Mouse (Mus musculus) T-helper 2 cell (primary cell): ENCODE data around the gene Ypel3.
"Not testable (repeated sequence)": the region's sequence is repeated elsewhere in the genome, so short reads cannot be mapped to it uniquely, and the experiment has no call there.

Experiments used
- in situ Hi-C: fragments of 300-600 bp; cut with MboI, MseI; formaldehyde crosslinking; loops from one replicate; pipeline ENCODE4 v1.15.1; 2025; ENCODE audit warnings: high pct_unique_total_duplicates

Gene Ypel3

DNA sequence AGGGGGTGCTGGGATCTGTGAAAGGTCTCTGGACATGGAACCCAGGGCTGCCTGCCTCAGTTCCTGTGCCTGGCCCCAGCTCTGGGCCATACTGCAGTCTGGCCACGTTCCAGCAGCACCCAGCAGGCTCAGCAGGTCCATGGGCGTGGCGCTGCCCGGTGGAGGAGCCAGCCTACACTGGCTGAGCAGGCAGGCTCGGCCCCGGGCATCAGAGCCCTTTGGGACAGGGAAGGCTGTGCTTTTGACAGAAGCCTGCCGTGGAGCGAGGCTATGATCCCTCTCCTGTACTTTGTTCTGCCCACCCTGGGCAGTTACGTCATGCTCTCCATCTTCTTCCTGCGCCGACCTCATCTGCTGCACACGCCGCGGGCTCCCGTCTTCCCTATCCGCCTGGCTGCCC is 10.6 kb upstream of the Ypel3 start, which contains the start of gene Gdpd3:
TSS of gene Gdpd3 (plus strand) at position 134 of the 400 bp plus-strand sequence.
- in situ Hi-C loops: no loop called here

GRCm38 (mm10) chr7:126767001-126767400 is 9.8 kb upstream of the Ypel3 start:
- in situ Hi-C loops: no loop called here

GRCm38 (mm10) chr7:126770784-126771183 is 6.0 kb upstream of the Ypel3 start:
- in situ Hi-C loops: no loop called here

DNA sequence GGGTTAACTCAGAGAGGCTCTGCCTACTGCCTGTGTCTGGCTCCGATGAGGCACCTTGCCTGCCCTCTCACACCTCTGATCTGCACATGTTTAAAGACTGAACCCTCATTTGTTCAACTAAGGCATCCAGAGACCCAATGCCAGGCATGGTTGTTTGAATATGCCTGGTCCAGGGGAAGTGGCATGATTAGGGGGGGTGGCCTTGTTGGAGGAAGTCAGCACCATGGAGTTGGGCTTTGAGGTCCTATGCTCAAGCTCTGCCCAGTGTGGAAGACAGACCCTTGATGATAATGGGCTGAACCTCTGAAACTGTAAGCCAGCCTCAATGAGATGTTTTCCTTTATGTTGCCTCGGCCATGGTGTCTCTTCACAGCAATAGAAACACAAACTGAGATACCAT is 3.4 kb upstream of the Ypel3 start:
- in situ Hi-C loops: no loop called here

- in situ Hi-C loops: no loop called here
These were observed 2.3 kb upstream of the Ypel3 start for GRCm38 (mm10) chr7:126774463-126774862.

DNA sequence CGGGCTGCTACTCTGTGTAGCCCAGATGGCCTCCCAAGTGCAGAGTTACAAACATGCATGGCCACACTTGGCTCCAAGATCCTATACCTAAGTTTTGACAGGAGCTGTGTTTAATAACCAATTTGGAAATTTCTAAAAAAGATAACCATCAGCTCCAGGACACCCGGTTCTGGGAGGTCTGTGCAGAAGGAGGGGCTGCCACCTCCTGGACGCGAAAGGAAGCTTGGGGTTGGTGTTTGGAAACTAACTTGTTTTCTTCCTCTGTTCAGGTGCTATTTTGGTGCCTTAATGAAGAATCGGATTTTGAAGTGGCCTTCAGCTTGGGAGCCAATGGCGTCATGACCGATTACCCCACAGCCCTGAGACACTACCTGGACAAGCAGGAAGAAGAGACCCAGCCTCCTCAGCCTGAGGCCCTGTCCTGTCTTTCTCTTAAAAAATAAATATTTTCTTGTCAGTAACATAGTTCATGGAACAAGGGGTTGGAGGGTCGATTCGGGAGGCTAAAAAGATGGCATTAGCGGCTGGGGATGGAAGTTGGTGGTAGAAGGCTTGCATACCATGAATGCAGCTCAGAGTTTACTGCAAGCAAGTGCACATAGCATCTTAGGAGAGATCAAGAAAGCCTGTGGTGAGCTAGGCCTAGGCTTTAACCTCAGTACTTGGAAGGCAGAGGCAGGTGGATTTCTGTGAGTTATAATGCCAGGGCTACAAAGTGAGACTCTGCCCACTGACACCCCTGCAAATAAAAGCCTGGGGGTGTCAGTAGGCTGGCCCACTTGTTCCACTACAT is 1.4 kb upstream of the Ypel3 start:
- in situ Hi-C loops: no loop called here

- in situ Hi-C loops: no loop called here
These were observed 849 bp upstream of the Ypel3 start for GRCm38 (mm10) chr7:126775978-126776234.

DNA sequence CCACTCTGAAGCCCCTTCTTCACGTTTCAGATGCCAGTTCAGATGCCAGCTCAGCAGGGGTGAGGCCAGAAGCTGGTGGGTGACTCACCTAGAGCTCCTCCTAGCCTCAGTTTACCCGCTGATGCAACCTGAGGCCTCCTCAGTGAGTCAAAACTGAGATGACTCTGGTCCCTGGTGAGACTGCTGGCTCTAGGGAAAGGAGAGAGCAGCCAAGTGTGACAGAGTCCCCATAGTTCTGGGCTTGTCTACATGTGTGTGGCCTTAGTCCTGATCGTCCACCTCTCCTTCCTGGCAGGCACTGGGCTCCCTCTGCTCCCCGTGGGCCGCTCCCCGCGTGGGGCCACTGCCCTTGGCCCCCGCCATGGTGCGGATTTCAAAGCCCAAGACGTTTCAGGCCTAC is 721 bp downstream of the Ypel3 start:
- in situ Hi-C loops: no loop called here

DNA sequence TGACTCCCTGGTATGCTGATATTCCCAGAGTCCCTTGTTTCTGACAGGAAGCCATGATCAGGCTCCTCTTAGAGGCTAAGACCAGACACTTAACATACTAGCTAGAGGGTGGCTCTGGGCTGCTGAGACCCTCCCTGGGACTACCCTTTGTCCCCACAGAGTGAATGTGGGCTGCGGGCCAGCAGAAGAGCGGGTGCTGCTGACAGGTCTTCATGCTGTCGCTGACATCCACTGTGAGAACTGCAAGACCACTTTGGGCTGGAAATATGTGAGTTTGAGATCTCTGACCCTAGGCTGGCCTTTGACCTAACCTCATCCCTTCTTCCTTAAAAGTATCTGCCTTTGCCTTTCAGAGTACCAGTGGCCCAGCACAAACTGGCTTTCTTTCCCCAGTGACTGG is 1.4 kb downstream of the Ypel3 start:
- in situ Hi-C loops: no loop called here

GRCm38 (mm10) chr7:126779101-126779500 is 2.3 kb downstream of the Ypel3 start:
- in situ Hi-C loops: not testable (repeated sequence)

DNA sequence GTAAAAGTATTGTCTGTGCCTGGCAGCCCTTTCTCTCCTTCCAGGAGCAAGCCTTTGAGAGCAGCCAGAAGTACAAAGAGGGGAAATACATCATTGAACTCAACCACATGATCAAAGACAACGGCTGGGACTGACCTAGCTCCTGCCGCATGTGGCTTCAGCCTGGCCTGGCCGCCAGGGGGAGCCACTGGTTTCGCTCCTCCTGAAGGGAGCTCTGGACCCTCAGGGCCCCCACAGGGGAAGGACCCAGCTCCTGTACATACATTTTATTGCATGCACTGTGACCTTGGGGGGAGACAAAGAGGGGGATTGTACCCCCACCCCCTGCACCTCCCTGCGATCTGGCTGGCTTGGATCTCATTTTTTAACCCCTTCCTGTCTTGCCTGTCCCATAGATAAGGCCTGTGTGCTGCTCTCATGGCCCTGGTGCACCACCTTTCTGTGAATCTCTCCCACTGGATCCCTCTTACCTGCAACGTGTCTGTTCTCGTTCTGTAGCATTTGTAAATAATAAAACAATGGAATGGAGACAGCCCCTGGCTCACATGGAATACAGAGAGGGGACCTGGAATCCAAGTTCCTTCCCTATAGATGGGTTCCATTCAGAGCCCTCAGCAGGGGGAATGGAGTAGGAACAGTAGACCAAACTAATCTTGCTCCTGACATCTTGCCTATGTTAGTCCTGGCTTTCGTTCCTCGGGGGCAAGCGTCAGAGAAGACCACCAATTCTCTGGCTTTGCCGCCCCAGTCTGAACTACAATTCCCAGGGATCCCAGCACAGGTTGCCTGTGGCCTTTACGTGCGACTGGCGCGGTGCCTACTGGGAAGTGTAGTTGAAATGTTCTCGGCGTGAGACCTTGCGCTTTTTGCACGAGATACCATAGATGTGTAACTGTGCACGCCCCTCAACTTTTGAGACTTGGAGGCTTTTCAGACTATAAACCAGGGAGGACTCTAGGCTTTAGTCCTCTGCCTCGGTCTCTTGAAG is 3.5 kb downstream of the Ypel3 start:
- in situ Hi-C loops: no loop called here

DNA sequence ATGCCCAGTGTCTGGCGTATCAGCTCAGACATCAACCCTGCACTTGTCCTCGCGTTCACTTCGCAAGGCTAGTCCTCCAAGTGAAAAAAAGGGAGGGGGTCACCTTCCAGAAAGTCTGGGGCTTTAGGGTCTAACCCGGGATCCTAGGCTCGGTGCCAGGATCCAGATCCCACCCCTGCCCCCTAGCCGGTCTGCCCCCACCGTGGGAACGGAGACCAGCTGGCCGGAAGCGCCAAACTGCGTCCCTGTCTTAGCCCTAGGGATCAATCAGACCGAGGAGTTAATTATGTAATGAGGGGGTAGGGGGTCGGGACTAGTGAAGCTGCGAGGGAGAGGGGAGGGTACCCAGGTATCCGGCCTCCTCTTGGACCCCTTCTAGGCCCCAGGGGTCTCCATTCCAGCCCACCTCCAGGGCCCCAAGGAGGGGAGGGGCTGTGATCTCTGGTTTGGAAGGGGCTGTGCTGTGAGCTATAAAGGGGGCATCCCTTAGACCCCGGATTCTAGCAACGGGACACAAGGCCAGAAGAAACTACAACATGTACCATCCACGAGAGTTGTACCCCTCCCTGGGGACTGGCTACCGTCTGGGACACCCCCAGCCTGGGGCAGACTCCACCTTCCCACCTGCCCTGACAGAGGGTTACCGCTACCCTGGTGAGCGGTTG is 4.3 kb downstream of the Ypel3 start, which contains the start of gene Tbx6:
TSS of gene Tbx6 (plus strand) at position 513 of the 665 bp plus-strand sequence.
- in situ Hi-C loops: no loop called here

GRCm38 (mm10) chr7:126781661-126782370 is 5.1 kb downstream of the Ypel3 start:
- in situ Hi-C loops: no loop called here

- in situ Hi-C loops: no loop called here
These were observed 5.9 kb downstream of the Ypel3 start for GRCm38 (mm10) chr7:126782693-126783092.

DNA sequence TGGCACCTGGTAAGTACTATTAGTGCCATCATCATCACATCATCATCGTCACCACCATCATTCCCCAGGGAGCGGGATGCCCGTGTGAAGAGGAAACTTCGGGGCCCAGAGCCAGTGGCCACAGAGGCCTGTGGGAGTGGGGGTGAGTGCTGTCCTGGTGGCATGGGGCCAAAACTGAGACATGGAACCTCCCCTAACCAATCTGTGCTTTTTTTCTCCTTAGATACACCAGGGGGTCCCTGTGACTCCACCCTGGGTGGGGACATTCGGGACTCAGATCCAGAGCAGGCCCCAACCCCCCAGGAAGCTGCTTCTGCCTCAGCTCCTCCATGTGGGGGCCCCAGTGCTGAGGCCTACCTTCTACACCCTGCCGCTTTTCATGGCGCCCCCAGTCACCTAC is 7.7 kb downstream of the Ypel3 start:
- in situ Hi-C loops: no loop called here

DNA sequence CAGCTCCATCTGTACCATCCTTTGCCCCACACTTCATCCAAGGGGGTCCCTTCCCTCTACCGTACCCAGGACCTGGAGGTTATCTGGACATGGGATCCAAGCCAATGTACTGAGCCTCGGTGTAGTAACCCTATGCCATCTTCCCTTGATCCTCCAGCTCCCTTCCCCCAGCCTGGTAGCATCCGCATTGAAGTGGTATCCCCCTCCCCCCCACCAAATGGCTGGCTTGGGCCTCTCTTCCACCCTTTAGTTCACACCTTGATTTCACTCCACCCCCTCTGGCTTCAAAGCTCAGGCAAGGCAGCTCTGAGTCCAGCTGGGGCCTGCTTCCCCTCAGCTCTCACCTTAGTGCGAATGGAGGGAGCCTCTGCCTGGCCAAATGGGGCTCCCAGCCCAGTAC is 8.3 kb downstream of the Ypel3 start:
- in situ Hi-C loops: no loop called here

DNA sequence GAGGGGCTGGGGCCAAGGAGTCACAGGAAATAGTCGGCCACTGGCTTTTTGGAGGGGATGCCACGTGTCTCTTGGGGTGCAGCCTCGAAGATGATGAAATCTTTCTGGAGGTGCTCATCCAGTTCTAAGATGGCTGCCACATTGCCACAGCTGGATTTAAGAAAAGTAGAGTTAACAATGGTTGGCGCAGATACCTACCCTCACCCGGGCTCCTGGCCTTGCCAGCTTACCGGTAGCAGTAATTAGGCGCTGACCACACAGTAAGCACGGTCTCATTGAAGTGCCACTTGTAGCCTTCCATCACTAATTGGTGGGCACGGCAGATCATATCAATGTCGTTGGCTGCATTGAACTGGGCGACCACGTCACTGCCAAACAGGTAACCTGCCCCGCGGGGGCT is 9.4 kb downstream of the Ypel3 start:
- in situ Hi-C loops: no loop called here

- in situ Hi-C loops: no loop called here
These were observed 12.4 kb downstream of the Ypel3 start for GRCm38 (mm10) chr7:126789141-126789540.

DNA sequence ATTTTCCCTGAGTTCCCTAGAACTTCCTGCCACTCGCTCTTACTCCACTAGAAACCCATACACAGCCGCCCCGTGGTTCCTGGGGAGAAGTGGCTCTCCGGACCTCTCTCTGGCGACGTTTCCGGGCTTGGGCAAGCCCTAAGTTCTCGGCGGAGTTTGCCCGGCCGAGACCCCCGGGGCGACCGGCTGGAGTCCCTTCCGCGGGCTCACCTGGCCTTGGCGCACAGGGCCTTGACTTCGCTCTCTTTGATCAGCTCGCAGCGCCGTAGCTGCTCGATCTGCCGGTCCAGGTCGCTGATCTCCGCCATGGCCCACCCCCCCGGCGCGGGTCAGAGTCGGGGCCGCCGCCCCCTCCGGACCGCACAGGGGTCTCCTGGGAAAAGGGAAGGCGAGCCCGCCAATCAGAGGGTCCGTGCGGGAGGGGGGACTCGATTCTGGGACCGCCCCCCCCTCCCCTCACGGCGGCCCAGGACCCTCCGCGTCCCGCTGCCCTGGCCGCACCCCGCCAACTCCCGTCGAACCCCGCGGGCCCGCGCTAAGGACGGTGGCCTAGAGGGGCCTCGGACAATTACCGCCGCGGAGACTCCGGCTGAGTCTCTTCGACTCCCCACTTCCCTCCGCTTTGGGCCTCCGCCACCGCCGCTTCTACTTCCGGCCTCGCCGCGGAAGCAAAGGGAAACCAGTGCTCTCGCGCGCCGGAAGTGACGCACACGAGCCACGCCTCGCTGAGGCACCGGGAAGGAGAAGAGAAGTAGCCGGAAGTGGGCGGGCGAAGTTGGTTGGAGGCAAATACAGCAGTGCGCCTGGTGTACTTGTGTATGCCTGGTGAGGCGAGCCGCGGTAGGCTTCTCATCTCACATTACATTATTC is 15.3 kb downstream of the Ypel3 start, which contains the start of gene Ppp4c:
TSS of gene Ppp4c (minus strand) at position 646 of the 870 bp plus-strand sequence.
- in situ Hi-C loops: no loop called here

DNA sequence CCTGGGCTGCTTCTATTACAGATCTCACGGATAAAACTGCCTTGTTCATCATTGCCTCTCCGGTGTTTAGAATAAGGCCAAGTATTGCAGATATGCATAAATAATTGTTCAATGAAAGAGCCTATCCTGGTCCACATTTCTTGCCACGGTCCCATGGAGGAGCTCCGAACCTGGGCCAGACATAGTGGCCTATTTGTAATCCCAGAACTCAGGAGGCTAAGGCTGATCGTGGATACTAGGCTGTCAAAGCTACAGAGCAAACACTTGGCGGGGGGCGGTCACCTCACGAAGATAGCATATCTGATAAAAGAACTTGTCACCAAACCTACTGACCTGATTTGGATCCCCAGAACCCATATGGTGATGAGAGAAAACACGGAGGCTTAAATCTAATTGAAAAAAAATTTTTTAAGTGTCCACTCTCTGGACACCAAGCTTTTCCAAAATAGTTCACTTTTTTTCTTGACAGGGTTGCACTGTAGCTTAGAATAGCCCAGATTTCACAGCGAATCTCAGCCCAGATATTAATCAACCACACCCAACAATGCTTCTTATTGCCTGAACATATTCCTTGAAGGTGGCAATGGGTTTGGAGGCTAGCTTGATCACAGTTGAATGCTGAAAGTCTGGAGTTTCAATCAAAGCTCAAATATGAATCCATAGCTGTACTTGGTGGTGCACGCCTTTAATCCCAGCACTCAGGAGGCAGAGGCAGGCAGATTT is 16.1 kb downstream of the Ypel3 start:
- in situ Hi-C loops: no loop called here
